Mouse (Mus musculus) CH12.LX (cell line): Measurements from ENCODE around the gene Ralgps2. TPM values are rescaled to one million over a fixed set of nuclear protein-coding genes. Genes with fewer than 3 reads are reported as not detected.
A peak's percentile ranks its signal among the peaks of the same experiment; 100 is the strongest.

Experiments used
- DNase-seq: peaks from one replicate; pipeline ENCODE4 v3.0.0-alpha.2; 2013; ENCODE audit errors: extremely low read depth
- H3K27ac ChIP-seq: 2 replicates; pipeline ENCODE4 v1.5.1; 2012; ENCODE audit warnings: low read depth, mild to moderate bottlenecking, control low read depth, moderate library complexity; ENCODE audit not compliant: insufficient read depth
- H3K27me3 ChIP-seq: replicated peaks from 2 replicates; pipeline ENCODE3; 2012; ENCODE audit warnings: inconsistent platforms
- H3K36me3 ChIP-seq, 2 experiments: replicated peaks in 1 of 2; 2 replicates each; pipeline versions ENCODE3 to v1.6.1; 2012; ENCODE audit warnings: inconsistent platforms in 1 of 2, low read length in 1 of 2, mild to moderate bottlenecking in 1 of 2, mixed read lengths in 1 of 2, moderate library complexity in 1 of 2; ENCODE audit not compliant: control insufficient read depth in 1 of 2, insufficient read depth in 1 of 2
- H3K4me1 ChIP-seq, 2 experiments: 2 replicates each; pipeline ENCODE4 v1.6.1; 2012; ENCODE audit warnings: inconsistent platforms in 1 of 2, moderate library complexity in 1 of 2; ENCODE audit not compliant: insufficient read depth in 2 of 2, control insufficient read depth in 1 of 2
- H3K4me2 ChIP-seq: 2 replicates; pipeline ENCODE4 v1.6.1; 2012; ENCODE audit warnings: low read depth, mild to moderate bottlenecking, control low read depth; ENCODE audit not compliant: poor library complexity, insufficient read depth, severe bottlenecking
- H3K4me3 ChIP-seq, 3 experiments: fragments of 150-350 bp in 1 of 3; sonication (generic) in 1 of 3; replicated peaks in 1 of 3; 2 replicates each; pipeline versions ENCODE3 to v1.5.1; 2011 to 2012; ENCODE audit warnings: low read depth in 2 of 3, low read length in 2 of 3, mild to moderate bottlenecking in 2 of 3, moderate library complexity in 2 of 3, control low read depth in 1 of 3, improper control_type of control experiment in 1 of 3, inconsistent platforms in 1 of 3, mixed read lengths in 1 of 3; ENCODE audit not compliant: poor library complexity in 1 of 3
- H3K79me2 ChIP-seq: replicated peaks from 2 replicates; pipeline ENCODE4 v1.6.1; 2012; ENCODE audit warnings: mild to moderate bottlenecking, moderate library complexity; ENCODE audit not compliant: control insufficient read depth, poor library complexity, insufficient read depth, severe bottlenecking; ENCODE audit errors: extremely low read depth
- H3K9ac ChIP-seq: 2 replicates; pipeline ENCODE4 v1.6.1; 2012; ENCODE audit warnings: low read depth, mild to moderate bottlenecking, control low read depth, moderate library complexity; ENCODE audit not compliant: insufficient read depth
- H3K9me3 ChIP-seq: replicated peaks from 2 replicates; pipeline ENCODE3; 2012; ENCODE audit warnings: low read length, inconsistent platforms, mixed read lengths
- CHD1 ChIP-seq: IDR thresholded peaks from 2 replicates; pipeline ENCODE4 v1.6.1; 2012; ENCODE audit warnings: low read depth, low read length, improper control_type of control experiment, inconsistent platforms
- CTCF ChIP-seq, 2 experiments: IDR thresholded peaks in 1 of 2; conservative IDR thresholded peaks in 1 of 2; 2 replicates each; pipeline ENCODE4 v1.5.1; 2011 to 2012; ENCODE audit warnings: low read depth in 2 of 2, low read length in 2 of 2, improper control_type of control experiment in 1 of 2, inconsistent platforms in 1 of 2, mild to moderate bottlenecking in 1 of 2, moderate library complexity in 1 of 2
- E2F4 ChIP-seq: IDR thresholded peaks from 2 replicates; pipeline ENCODE4 v1.6.1; 2011; ENCODE audit warnings: low read depth, low read length, improper control_type of control experiment; ENCODE audit not compliant: insufficient replicate concordance
- ETS1 ChIP-seq: conservative IDR thresholded peaks from 2 replicates; pipeline ENCODE4 v1.6.1; 2012; ENCODE audit warnings: low read depth, mild to moderate bottlenecking, inconsistent platforms, low read length, improper control_type of control experiment, moderate library complexity
- MYC ChIP-seq: IDR thresholded peaks from 2 replicates; pipeline ENCODE4 v1.6.1; 2011; ENCODE audit warnings: low read depth, mild to moderate bottlenecking, improper control_type of control experiment, low read length
- NELFE ChIP-seq: IDR thresholded peaks from 2 replicates; pipeline ENCODE4 v1.6.1; 2011; ENCODE audit warnings: low read depth, low read length, improper control_type of control experiment
- NRF1 ChIP-seq: IDR thresholded peaks from 2 replicates; pipeline ENCODE4 v1.6.1; 2014; ENCODE audit warnings: low read depth, mild to moderate bottlenecking, inconsistent platforms, low read length, improper control_type of control experiment, moderate library complexity
- PAX5 ChIP-seq: IDR thresholded peaks from 2 replicates; pipeline ENCODE4 v1.6.1; 2012; ENCODE audit warnings: low read length, inconsistent platforms, mixed read lengths
- POLR2A ChIP-seq: IDR thresholded peaks from 2 replicates; pipeline ENCODE4 v1.6.1; 2011; ENCODE audit warnings: low read depth, mild to moderate bottlenecking, improper control_type of control experiment, low read length
- POLR2AphosphoS2 ChIP-seq: IDR thresholded peaks from 2 replicates; pipeline ENCODE4 v1.6.1; 2011; ENCODE audit warnings: low read depth, low read length, improper control_type of control experiment
- SMC3 ChIP-seq: IDR thresholded peaks from 2 replicates; pipeline ENCODE4 v1.6.1; 2011; ENCODE audit warnings: low read depth, low read length, improper control_type of control experiment
- USF2 ChIP-seq: conservative IDR thresholded peaks from 2 replicates; pipeline ENCODE4 v1.6.1; 2011; ENCODE audit warnings: low read depth, low read length, improper control_type of control experiment
- ZKSCAN1 ChIP-seq: IDR thresholded peaks from 2 replicates; pipeline ENCODE4 v1.6.1; 2012; ENCODE audit warnings: low read depth, inconsistent platforms, low read length, improper control_type of control experiment, borderline replicate concordance
- ZMIZ1 ChIP-seq: IDR thresholded peaks from 2 replicates; pipeline ENCODE4 v1.6.1; 2012; ENCODE audit warnings: low read depth, mild to moderate bottlenecking, inconsistent platforms, low read length, improper control_type of control experiment
- ZNF384 ChIP-seq: IDR thresholded peaks from 2 replicates; pipeline ENCODE4 v1.6.1; 2012; ENCODE audit warnings: low read depth, low read length, improper control_type of control experiment, inconsistent platforms
- dilution Hi-C: fragments of 300-500 bp; cut with MboI; formaldehyde crosslinking; loops from 2 replicates; pipeline ENCODE4 v1.14.3; 2020; ENCODE audit warnings: low sequenced_read_pairs; ENCODE audit not compliant: extremely low pct_unique_long_range_greater_than_20kb, extremely low pct_ligation_motif_present
- in situ Hi-C: fragments of 300-500 bp; cut with MboI; formaldehyde crosslinking; loops from 3 replicates; pipeline ENCODE4 v1.14.3; 2019; ENCODE audit warnings: low sequenced_read_pairs, low pct_ligation_motif_present, low pct_unique_long_range_greater_than_20kb, mixed read lengths
- polyA plus RNA-seq: library from polyadenylated mRNA; unstranded; fragments of >175 nt; gene quantifications from 2 replicates; pipeline ENCODE4 v1.2.1, GENCODE M21; 2012; ENCODE audit warnings: low read depth; ENCODE audit not compliant: insufficient read length
- total RNA-seq, 2 experiments: library from RNA; depleted of rRNA; stranded (reverse); fragments of 300-350 nt in 1 of 2; fragments of >200 nt in 1 of 2; gene quantifications; 2 replicates each; pipeline ENCODE4 v1.2.3; 2012 to 2014

Gene Ralgps2
- total and polyA plus RNA-seq, 3 experiments = 65.1 to 149 (median 133) TPM

- Histone ChIP-seq H3K27ac (no peak overlapping the region), H3K4me3 (no peak overlapping the region), H3K4me1 (peaks cover 3% of the 10 kb centered on the region in 2 experiments; a peak in 3 of 4 replicates), H3K9me3 (no peaks in the 10 kb centered on the region), H3K79me2 (no peaks in the 10 kb centered on the region), H3K9ac (no peak overlapping the region), H3K27me3 (no peaks in the 10 kb centered on the region), H3K36me3 (no peaks in the 10 kb centered on the region), H3K4me2 (no peak overlapping the region)
- no peak for DNase-seq
- no peak for TF ChIP-seq E2F4
- TF ChIP-seq ZKSCAN1 = no peak
- no peak for TF ChIP-seq SMC3
- TF ChIP-seq ZNF384 = no peak
- TF ChIP-seq POLR2AphosphoS2 = no peak
- TF ChIP-seq NRF1 = no peak
- TF ChIP-seq CHD1 = no peak
- TF ChIP-seq PAX5 = no peak
- no peak for TF ChIP-seq NELFE
- no peak for TF ChIP-seq USF2
- no peak for TF ChIP-seq ZMIZ1
- TF ChIP-seq CTCF (conservative IDR thresholded peaks at IDR 0.05 in 1 of 2, IDR thresholded peaks at IDR 0.05 in 1 of 2; ENCODE audit: low read depth in 2 of 2, low read length in 2 of 2) = no peak
- no peak for TF ChIP-seq POLR2A
- dilution Hi-C loops (no loop called here), in situ Hi-C loops (no loop called here)
These were observed 33.0 kb upstream of the Ralgps2 start for GRCm38 (mm10) chr1:156972391-156972790.

GRCm38 (mm10) chr1:156971206-156971811 lies 31.9 kb upstream of the Ralgps2 start:
- no peak overlapping the region for H3K4me3 ChIP-seq
- in situ Hi-C loops (no loop called here), dilution Hi-C loops (no loop called here)
- H3K9me3 ChIP-seq = no peaks in the 10 kb centered on the region
- H3K9ac ChIP-seq = no peak overlapping the region
- H3K4me1 ChIP-seq = peaks cover 3% of the 10 kb centered on the region in 2 experiments; a peak in 3 of 4 replicates
- no peaks in the 10 kb centered on the region for H3K27me3 ChIP-seq
- peak overlapping the region; percentile 41; the same call in 1 of the 2 replicates for H3K4me2 ChIP-seq
- H3K79me2 ChIP-seq = no peaks in the 10 kb centered on the region
- TF ChIP-seq ETS1 (no peak), MYC (0 out of 2 replicates have a peak, but pooled peaks have one; percentile 14)
- H3K27ac ChIP-seq = no peak overlapping the region
- H3K36me3 ChIP-seq = no peaks in the 10 kb centered on the region
- no peak for DNase-seq
